Mouse (Mus musculus): ENCODE measurements around the gene Rbfox2.
"Not testable (repeated sequence)": the region's sequence is repeated elsewhere in the genome, so short reads cannot be mapped to it uniquely, and the experiment has no call there.

Rbfox2 gene

GRCm38 (mm10) chr15:77306547-77307261, at the start of gene Rbfox2:
Gene Rbfox2 (minus strand): TSS chr15:77307004.
- DNase-seq (ENCODE audit: extremely low read depth, insufficient read length, low spot score): peak; percentile 99

GRCm38 (mm10) chr15:77356248-77356810, 49.5 kb upstream of the Rbfox2 start:
- DNase-seq (ENCODE audit: extremely low read depth, insufficient read length, low spot score): no peak

- DNase-seq (ENCODE audit: extremely low read depth, insufficient read length, low spot score): no peak
Observed at GRCm38 (mm10) chr15:77354848-77355551, 48.2 kb upstream of the Rbfox2 start.

GRCm38 (mm10) chr15:77354496-77354847, 47.7 kb upstream of the Rbfox2 start:
- no peak for DNase-seq (ENCODE audit: extremely low read depth, insufficient read length, low spot score)

GRCm38 (mm10) chr15:77353764-77354163, 47.0 kb upstream of the Rbfox2 start:
- no peak for DNase-seq (ENCODE audit: extremely low read depth, insufficient read length, low spot score)

- DNase-seq (ENCODE audit: extremely low read depth, insufficient read length, low spot score): no peak
Observed at GRCm38 (mm10) chr15:77352863-77353262, 46.1 kb upstream of the Rbfox2 start.

- DNase-seq (ENCODE audit: extremely low read depth, insufficient read length, low spot score): no peak
Observed at GRCm38 (mm10) chr15:77350117-77350516, 43.3 kb upstream of the Rbfox2 start.

GRCm38 (mm10) chr15:77348146-77348545, 41.3 kb upstream of the Rbfox2 start:
- DNase-seq (ENCODE audit: extremely low read depth, insufficient read length, low spot score): no peak

- no peak for DNase-seq (ENCODE audit: extremely low read depth, insufficient read length, low spot score)
Observed at GRCm38 (mm10) chr15:77344127-77345125, 37.6 kb upstream of the Rbfox2 start.

- DNase-seq (ENCODE audit: extremely low read depth, insufficient read length, low spot score): peak; percentile 64
Observed at GRCm38 (mm10) chr15:77343527-77344091, 36.8 kb upstream of the Rbfox2 start.

GRCm38 (mm10) chr15:77342962-77343526, 36.2 kb upstream of the Rbfox2 start:
- no peak for DNase-seq (ENCODE audit: extremely low read depth, insufficient read length, low spot score)

GRCm38 (mm10) chr15:77342005-77342404, 35.2 kb upstream of the Rbfox2 start:
- DNase-seq (ENCODE audit: extremely low read depth, insufficient read length, low spot score): no peak

GRCm38 (mm10) chr15:77340581-77340980, 33.8 kb upstream of the Rbfox2 start:
- no peak for DNase-seq (ENCODE audit: extremely low read depth, insufficient read length, low spot score)

- DNase-seq (ENCODE audit: extremely low read depth, insufficient read length, low spot score): no peak
Observed at GRCm38 (mm10) chr15:77338924-77339429, 32.2 kb upstream of the Rbfox2 start.

- no peak for DNase-seq (ENCODE audit: extremely low read depth, insufficient read length, low spot score)
Observed at GRCm38 (mm10) chr15:77338451-77338850, 31.6 kb upstream of the Rbfox2 start.

- DNase-seq (ENCODE audit: extremely low read depth, insufficient read length, low spot score): no peak
Observed at GRCm38 (mm10) chr15:77337926-77338325, 31.1 kb upstream of the Rbfox2 start.

- no peak for DNase-seq (ENCODE audit: extremely low read depth, insufficient read length, low spot score)
Observed at GRCm38 (mm10) chr15:77336968-77337341, 30.2 kb upstream of the Rbfox2 start.

- DNase-seq (ENCODE audit: extremely low read depth, insufficient read length, low spot score): peak; percentile 92
Observed at GRCm38 (mm10) chr15:77336287-77336967, 29.6 kb upstream of the Rbfox2 start.

GRCm38 (mm10) chr15:77335185-77335584, 28.4 kb upstream of the Rbfox2 start:
- DNase-seq (ENCODE audit: extremely low read depth, insufficient read length, low spot score): not testable (repeated sequence)
